Mouse (Mus musculus): ENCODE measurements around the gene Lhx6. TPM values are rescaled to one million over a fixed set of nuclear protein-coding genes. Genes with fewer than 3 reads are reported as not detected.
"Not testable (repeated sequence)": the region's sequence is repeated elsewhere in the genome, so short reads cannot be mapped to it uniquely, and the experiment has no call there.

Lhx6 gene
- polyA plus RNA-seq (2016; fragmentation: Nextera tagmentation; extraction: Ambion mirVana) = 0.94 and 1.0 TPM in 2 replicates

DNA sequence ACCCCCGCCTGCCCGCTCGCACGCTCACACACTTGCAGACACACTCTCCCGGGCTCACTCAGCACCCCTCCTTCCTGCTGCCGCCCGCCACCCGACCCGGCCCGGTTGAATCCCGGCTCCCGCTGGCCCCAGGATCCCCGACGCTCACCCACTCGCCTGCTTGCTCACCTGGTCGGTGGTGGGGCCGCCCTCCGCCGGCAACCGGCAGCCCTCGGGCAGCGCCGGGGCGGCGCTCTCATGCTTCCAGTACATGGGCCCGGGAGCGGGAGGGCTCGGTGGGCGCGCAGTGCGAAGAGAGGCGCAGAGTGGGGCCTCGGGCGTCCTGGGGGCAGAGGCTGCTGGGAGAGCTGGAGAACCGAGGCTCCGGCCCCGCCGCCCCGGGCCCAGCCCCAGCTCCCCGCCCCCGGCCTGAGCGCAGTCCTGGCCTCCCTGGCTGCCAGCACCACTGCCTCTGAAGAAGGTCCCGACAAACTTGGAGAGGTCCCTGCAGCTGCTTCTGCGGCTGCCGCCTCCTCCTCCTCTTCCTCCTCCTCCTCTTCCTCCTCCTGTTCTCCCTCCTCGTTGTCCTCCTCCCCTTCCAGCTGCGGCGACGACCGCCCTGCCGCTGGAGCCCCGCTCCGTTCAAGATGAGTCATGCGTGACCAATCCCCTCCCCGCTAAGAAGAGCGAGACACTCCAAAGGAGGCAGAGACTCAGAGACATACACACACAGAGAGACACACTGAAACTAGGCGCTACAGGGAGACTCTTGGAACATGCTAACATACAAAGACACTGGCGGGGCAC, at the start of gene Lhx6:
Lhx6 (minus strand) TSS at position 453 of the 786 bp plus-strand sequence.
- under 1% methylated on average over 57 of the region's 58 CpGs for WGBS
- H3K27ac ChIP-seq = peak within 1 kb of the TSS; percentile 39; the same call in 1 of the 2 replicates
- DNase-seq (ENCODE audit: low spot score) = peak; percentile 72

DNA sequence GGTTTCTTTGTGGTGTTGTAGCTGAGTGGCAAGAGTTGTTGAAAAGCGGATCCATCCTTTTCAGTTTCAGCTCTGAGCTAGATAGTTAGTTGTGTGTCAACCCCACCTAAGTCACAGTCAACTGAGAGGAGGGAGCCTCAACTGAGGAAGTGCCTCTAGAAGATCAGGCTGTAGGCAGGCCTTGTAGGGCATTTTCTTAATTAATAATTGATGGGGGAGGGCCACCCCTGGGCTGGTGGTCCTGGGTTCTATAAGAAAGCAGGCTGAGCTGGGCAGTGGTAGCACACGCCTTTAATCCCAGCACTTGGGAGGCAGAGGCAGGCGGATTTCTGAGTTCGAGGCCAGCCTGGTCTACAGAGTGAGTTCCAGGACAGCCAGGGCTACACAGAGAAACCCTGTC, 47.2 kb upstream of the Lhx6 start:
- not testable (repeated sequence) for H3K4me1 ChIP-seq; H3K27me3 ChIP-seq (ENCODE audit: low read depth, poor library complexity, severe bottlenecking); H3K27ac ChIP-seq; DNase-seq (ENCODE audit: low spot score); H3K4me3 ChIP-seq; H3K9me3 ChIP-seq (replicated peaks)
- WGBS = 93% methylated on average over 4 of the region's 4 CpGs
- H3K36me3 ChIP-seq = peaks cover 37% of the 10 kb centered on the region

More for the DNA sequence above, at the start of gene Lhx6:
- H3K9me3 ChIP-seq (replicated peaks) = no peaks in the 10 kb centered on the region
- peaks cover 47% of the 10 kb centered on the region for H3K4me1 ChIP-seq
- H3K4me3 ChIP-seq = peak within 1 kb of the TSS; percentile 51
- peaks cover 100% of the 10 kb centered on the region for H3K27me3 ChIP-seq (ENCODE audit: low read depth, poor library complexity, severe bottlenecking)
- H3K36me3 ChIP-seq = no peaks in the 10 kb centered on the region

GRCm38 (mm10) chr2:36148876-36149365, 43.7 kb upstream of the Lhx6 start:
- H3K27me3 ChIP-seq (ENCODE audit: low read depth, poor library complexity, severe bottlenecking) = no peaks in the 10 kb centered on the region
- H3K9me3 ChIP-seq (replicated peaks) = no peaks in the 10 kb centered on the region
- WGBS = 80% methylated on average over 7 of the region's 7 CpGs
- H3K27ac ChIP-seq = no peak overlapping the region
- H3K4me1 ChIP-seq = 0 out of 2 replicates have a peak, but pooled peaks cover 2% of the 10 kb centered on the region
- H3K36me3 ChIP-seq = peaks cover 23% of the 10 kb centered on the region
- DNase-seq (ENCODE audit: low spot score) = no peak
- no peak overlapping the region for H3K4me3 ChIP-seq

- 89% methylated on average over 2 of the region's 2 CpGs for WGBS
- DNase-seq (ENCODE audit: low spot score) = no peak
- Histone ChIP-seq H3K4me1 (peaks cover 13% of the 10 kb centered on the region), H3K36me3 (peaks cover 20% of the 10 kb centered on the region), H3K9me3 (replicated peaks) (no peaks in the 10 kb centered on the region), H3K27me3 (ENCODE audit: low read depth, poor library complexity, severe bottlenecking) (no peaks in the 10 kb centered on the region), H3K27ac (no peak overlapping the region), H3K4me3 (no peak overlapping the region)
Measured at GRCm38 (mm10) chr2:36139096-36139495, 33.9 kb upstream of the Lhx6 start.

- H3K36me3 ChIP-seq = peaks cover 34% of the 10 kb centered on the region
- DNase-seq (ENCODE audit: low spot score) = peak; percentile 96
- H3K9me3 ChIP-seq (replicated peaks) = no peaks in the 10 kb centered on the region
- H3K4me1 ChIP-seq = peaks cover 13% of the 10 kb centered on the region
- peak within 1 kb of the TSS; percentile 94 for H3K27ac ChIP-seq
- WGBS = under 1% methylated on average over 50 of the region's 50 CpGs
- H3K27me3 ChIP-seq (ENCODE audit: low read depth, poor library complexity, severe bottlenecking) = no peaks in the 10 kb centered on the region
- peak within 1 kb of the TSS; percentile 82 for H3K4me3 ChIP-seq
Measured at GRCm38 (mm10) chr2:36136300-36136941, 31.2 kb upstream of the Lhx6 start, which contains the start of the genes Mrrf and Rbm18. Gene Mrrf, plus strand, starts transcription at chr2:36136389. Gene Rbm18, minus strand, starts transcription at chr2:36136773.

- 1% methylated on average over 4 of the region's 4 CpGs for WGBS
- peak overlapping the region; percentile 94 for H3K27ac ChIP-seq
- peaks cover 40% of the 10 kb centered on the region for H3K36me3 ChIP-seq
Measured at GRCm38 (mm10) chr2:36135887-36136286, 30.7 kb upstream of the Lhx6 start.

DNA sequence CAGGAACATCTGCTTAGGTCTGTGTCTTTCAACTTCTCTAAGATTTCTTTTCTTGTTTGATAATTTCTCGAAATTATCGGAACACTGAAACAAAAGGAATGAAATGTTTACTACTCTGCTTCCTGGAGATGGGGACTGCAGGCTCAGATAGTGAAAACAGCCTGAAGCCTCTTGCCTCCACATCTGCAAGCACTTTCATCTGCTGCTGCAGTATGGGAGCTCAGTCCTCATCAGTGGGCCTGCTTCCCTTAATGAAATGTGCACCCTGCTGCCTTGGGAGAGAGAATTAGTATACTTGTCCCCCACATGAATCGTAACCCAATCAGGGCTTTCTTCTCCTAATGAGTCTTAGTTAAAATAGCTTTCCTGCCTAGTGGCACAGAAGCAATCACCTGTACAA, 23.8 kb upstream of the Lhx6 start:
- H3K27me3 ChIP-seq (ENCODE audit: low read depth, poor library complexity, severe bottlenecking) = no peaks in the 10 kb centered on the region
- no peaks in the 10 kb centered on the region for H3K4me1 ChIP-seq
- DNase-seq (ENCODE audit: low spot score) = no peak
- H3K27ac ChIP-seq = no peak overlapping the region
- no peaks in the 10 kb centered on the region for H3K9me3 ChIP-seq (replicated peaks)
- no peak overlapping the region for H3K4me3 ChIP-seq
- peaks cover 93% of the 10 kb centered on the region for H3K36me3 ChIP-seq
- 78% methylated on average over 3 of the region's 3 CpGs for WGBS

More at GRCm38 (mm10) chr2:36135887-36136286, 30.7 kb upstream of the Lhx6 start:
- Histone ChIP-seq H3K4me3 (peak overlapping the region; percentile 82), H3K27me3 (ENCODE audit: low read depth, poor library complexity, severe bottlenecking) (no peaks in the 10 kb centered on the region), H3K9me3 (replicated peaks) (no peaks in the 10 kb centered on the region), H3K4me1 (peaks cover 13% of the 10 kb centered on the region)
- DNase-seq (ENCODE audit: low spot score) = no peak

DNA sequence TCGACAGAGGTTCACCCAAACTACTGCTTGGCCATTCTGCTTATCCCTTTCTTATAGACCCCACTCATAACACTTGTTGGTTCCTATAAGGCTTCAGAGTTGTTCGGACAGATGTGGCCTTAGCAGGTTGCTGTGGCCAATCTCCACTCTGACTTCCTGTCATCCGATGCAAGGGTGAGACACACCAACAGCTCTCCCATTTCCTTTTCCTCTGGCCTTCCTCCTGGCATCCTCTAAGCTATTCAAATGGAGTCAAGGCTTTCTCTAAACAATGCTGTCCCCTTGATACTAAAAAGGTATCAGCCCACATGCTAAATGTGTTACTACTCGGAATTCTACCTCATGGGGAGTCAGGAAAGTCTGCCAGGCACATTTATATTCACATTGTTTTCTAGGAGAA, 22.8 kb upstream of the Lhx6 start:
- 86% methylated on average over 4 of the region's 4 CpGs for WGBS
- H3K36me3 ChIP-seq = peaks cover 93% of the 10 kb centered on the region
- no peak overlapping the region for H3K4me3 ChIP-seq
- no peaks in the 10 kb centered on the region for H3K4me1 ChIP-seq
- no peaks in the 10 kb centered on the region for H3K27me3 ChIP-seq (ENCODE audit: low read depth, poor library complexity, severe bottlenecking)
- no peaks in the 10 kb centered on the region for H3K9me3 ChIP-seq (replicated peaks)
- no peak overlapping the region for H3K27ac ChIP-seq
- no peak for DNase-seq (ENCODE audit: low spot score)

GRCm38 (mm10) chr2:36126795-36127429, 21.7 kb upstream of the Lhx6 start:
- no peak for DNase-seq (ENCODE audit: low spot score)
- 94% methylated on average over 9 of the region's 9 CpGs for WGBS
- Histone ChIP-seq H3K27ac (no peak overlapping the region), H3K4me3 (no peak overlapping the region), H3K36me3 (peaks cover 93% of the 10 kb centered on the region), H3K27me3 (ENCODE audit: low read depth, poor library complexity, severe bottlenecking) (no peaks in the 10 kb centered on the region), H3K9me3 (replicated peaks) (no peaks in the 10 kb centered on the region), H3K4me1 (no peaks in the 10 kb centered on the region)

DNA sequence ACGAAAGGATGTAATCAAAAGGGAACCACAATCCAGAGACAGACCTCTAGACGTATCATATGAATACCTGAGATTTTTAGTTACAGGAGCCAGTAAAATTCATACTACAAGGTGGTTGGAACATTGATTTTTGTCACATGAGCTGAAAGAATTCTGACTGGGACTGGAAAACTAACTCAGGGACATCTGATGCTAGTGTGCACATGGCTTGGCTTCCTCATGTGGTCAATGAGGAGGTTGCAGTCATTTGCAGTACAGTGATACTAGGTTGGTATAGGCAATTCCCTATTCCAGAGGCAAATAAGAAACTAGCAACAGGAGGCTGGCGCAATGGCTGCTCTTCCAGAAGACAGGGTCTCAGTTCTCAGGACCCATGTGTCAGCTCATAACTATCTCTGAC, 7.4 kb upstream of the Lhx6 start:
- peaks cover 46% of the 10 kb centered on the region for H3K27me3 ChIP-seq (ENCODE audit: low read depth, poor library complexity, severe bottlenecking)
- 82% methylated on average over 3 of the region's 3 CpGs for WGBS

DNA sequence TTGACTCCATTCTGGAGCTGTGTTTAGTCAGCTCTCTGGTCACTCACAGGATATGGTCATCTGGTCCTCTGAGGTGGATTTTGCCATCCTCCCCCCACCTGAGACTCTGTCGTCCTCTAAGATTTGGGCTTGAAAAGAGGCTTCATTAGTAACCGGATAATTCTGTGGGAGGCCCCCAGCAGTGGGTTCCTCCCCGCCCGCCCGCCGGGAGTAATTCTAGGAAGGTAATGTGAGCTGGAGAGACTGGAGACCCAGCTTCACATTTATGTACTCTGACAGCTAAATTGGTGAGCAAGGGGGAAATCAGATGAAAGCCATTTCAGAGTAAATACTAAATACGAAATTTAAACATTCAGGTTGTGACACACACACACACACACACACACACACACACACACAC, 3.4 kb upstream of the Lhx6 start:
- H3K36me3 ChIP-seq = no peaks in the 10 kb centered on the region
- H3K4me1 ChIP-seq = peaks cover 24% of the 10 kb centered on the region
- H3K4me3 ChIP-seq = no peak overlapping the region
- no peaks in the 10 kb centered on the region for H3K9me3 ChIP-seq (replicated peaks)
- DNase-seq (ENCODE audit: low spot score) = no peak
- peaks cover 86% of the 10 kb centered on the region for H3K27me3 ChIP-seq (ENCODE audit: low read depth, poor library complexity, severe bottlenecking)
- no peak overlapping the region for H3K27ac ChIP-seq
- 7% methylated on average over 7 of the region's 7 CpGs for WGBS

More for the DNA sequence above, 7.4 kb upstream of the Lhx6 start:
- peaks cover 23% of the 10 kb centered on the region for H3K36me3 ChIP-seq
- H3K9me3 ChIP-seq (replicated peaks) = no peaks in the 10 kb centered on the region
- H3K27ac ChIP-seq = no peak overlapping the region
- no peak for DNase-seq (ENCODE audit: low spot score)
- H3K4me3 ChIP-seq = no peak overlapping the region
- H3K4me1 ChIP-seq = peaks cover 4% of the 10 kb centered on the region; the same call in 1 of the 2 replicates

GRCm38 (mm10) chr2:36104436-36104955, 712 bp downstream of the Lhx6 start:
- under 1% methylated on average over 32 of the region's 32 CpGs for WGBS
- Histone ChIP-seq H3K27me3 (ENCODE audit: low read depth, poor library complexity, severe bottlenecking) (peaks cover 100% of the 10 kb centered on the region), H3K4me3 (peak overlapping the region; percentile 51), H3K27ac (no peak overlapping the region), H3K36me3 (no peaks in the 10 kb centered on the region), H3K4me1 (peaks cover 50% of the 10 kb centered on the region), H3K9me3 (replicated peaks) (no peaks in the 10 kb centered on the region)
- peak; percentile 69 for DNase-seq (ENCODE audit: low spot score)
